Mouse (Mus musculus): ENCODE measurements around the gene Rgl2. TPM values are rescaled to one million over a fixed set of nuclear protein-coding genes. Genes with fewer than 3 reads are reported as not detected.
A peak's percentile ranks its signal among the peaks of the same experiment; 100 is the strongest.

Gene Rgl2
- polyA plus RNA-seq, 1 experiment from 2014 or later: 38.7 TPM

GRCm38 (mm10) chr17:33952879-33953278 is 23.5 kb downstream of the Rgl2 start:
- no peak for DNase-seq (ENCODE audit: low spot score)
- 80% methylated on average over 4 of the region's 4 CpGs for WGBS
- no peaks in the 10 kb centered on the region for H3K27me3 ChIP-seq (ENCODE audit: control insufficient read depth, insufficient read depth, low read length)
- peaks cover 15% of the 10 kb centered on the region for H3K36me3 ChIP-seq (ENCODE audit: control insufficient read depth, insufficient read depth, low read length)
- H3K4me2 ChIP-seq (ENCODE audit: low read depth, severe bottlenecking): peak overlapping the region; percentile 82; the same call in 1 of the 2 replicates
- peaks cover 44% of the 10 kb centered on the region for H3K4me1 ChIP-seq (ENCODE audit: control insufficient read depth, insufficient read depth, low read length)
- H3K9ac ChIP-seq (ENCODE audit: low read length): no peak overlapping the region
- H3K27ac ChIP-seq (replicated peaks; ENCODE audit: low read depth, low read length): no peak overlapping the region
- no peak for ATAC-seq (ENCODE audit: insufficient number of reproducible peaks, low FRiP score, low TSS enrichment, low read depth)
- no peaks in the 10 kb centered on the region for H3K9me3 ChIP-seq (ENCODE audit: control insufficient read depth, low read length)
- no peak overlapping the region for H3K4me3 ChIP-seq (ENCODE audit: low read depth, low read length)

- WGBS: 87% methylated on average over 3 of the region's 3 CpGs
- peak overlapping the region; percentile 82; the same call in 1 of the 2 replicates for H3K4me2 ChIP-seq (ENCODE audit: low read depth, severe bottlenecking)
These were observed 24.0 kb downstream of the Rgl2 start for GRCm38 (mm10) chr17:33953310-33953709.

GRCm38 (mm10) chr17:33953961-33954565 is 24.7 kb downstream of the Rgl2 start:
- peak overlapping the region; percentile 100 for H3K4me3 ChIP-seq (ENCODE audit: low read depth, low read length)
- 0 out of 2 replicates have a peak overlapping the region, but pooled peaks have one; percentile 89 for H3K27ac ChIP-seq (replicated peaks; ENCODE audit: low read depth, low read length)
- DNase-seq (ENCODE audit: low spot score) (no peak), ATAC-seq (ENCODE audit: insufficient number of reproducible peaks, low FRiP score, low TSS enrichment, low read depth) (no peak)
- 39% methylated on average over 5 of the region's 5 CpGs for WGBS
- peaks cover 44% of the 10 kb centered on the region for H3K4me1 ChIP-seq (ENCODE audit: control insufficient read depth, insufficient read depth, low read length)
- peak overlapping the region; percentile 82 for H3K4me2 ChIP-seq (ENCODE audit: low read depth, severe bottlenecking)
- H3K36me3 ChIP-seq (ENCODE audit: control insufficient read depth, insufficient read depth, low read length): peaks cover 15% of the 10 kb centered on the region
- peak overlapping the region; percentile 98 for H3K9ac ChIP-seq (ENCODE audit: low read length)
- H3K27me3 ChIP-seq (ENCODE audit: control insufficient read depth, insufficient read depth, low read length): no peaks in the 10 kb centered on the region
- no peaks in the 10 kb centered on the region for H3K9me3 ChIP-seq (ENCODE audit: control insufficient read depth, low read length)

More at GRCm38 (mm10) chr17:33953310-33953709, 24.0 kb downstream of the Rgl2 start:
- Histone ChIP-seq H3K27ac (replicated peaks; ENCODE audit: low read depth, low read length) (0 out of 2 replicates have a peak overlapping the region, but pooled peaks have one; percentile 8), H3K27me3 (ENCODE audit: control insufficient read depth, insufficient read depth, low read length) (no peaks in the 10 kb centered on the region), H3K9me3 (ENCODE audit: control insufficient read depth, low read length) (no peaks in the 10 kb centered on the region), H3K36me3 (ENCODE audit: control insufficient read depth, insufficient read depth, low read length) (peaks cover 15% of the 10 kb centered on the region), H3K9ac (ENCODE audit: low read length) (no peak overlapping the region), H3K4me3 (ENCODE audit: low read depth, low read length) (no peak overlapping the region), H3K4me1 (ENCODE audit: control insufficient read depth, insufficient read depth, low read length) (peaks cover 44% of the 10 kb centered on the region)
- DNase-seq (ENCODE audit: low spot score): no peak
- no peak for ATAC-seq (ENCODE audit: insufficient number of reproducible peaks, low FRiP score, low TSS enrichment, low read depth)

DNA sequence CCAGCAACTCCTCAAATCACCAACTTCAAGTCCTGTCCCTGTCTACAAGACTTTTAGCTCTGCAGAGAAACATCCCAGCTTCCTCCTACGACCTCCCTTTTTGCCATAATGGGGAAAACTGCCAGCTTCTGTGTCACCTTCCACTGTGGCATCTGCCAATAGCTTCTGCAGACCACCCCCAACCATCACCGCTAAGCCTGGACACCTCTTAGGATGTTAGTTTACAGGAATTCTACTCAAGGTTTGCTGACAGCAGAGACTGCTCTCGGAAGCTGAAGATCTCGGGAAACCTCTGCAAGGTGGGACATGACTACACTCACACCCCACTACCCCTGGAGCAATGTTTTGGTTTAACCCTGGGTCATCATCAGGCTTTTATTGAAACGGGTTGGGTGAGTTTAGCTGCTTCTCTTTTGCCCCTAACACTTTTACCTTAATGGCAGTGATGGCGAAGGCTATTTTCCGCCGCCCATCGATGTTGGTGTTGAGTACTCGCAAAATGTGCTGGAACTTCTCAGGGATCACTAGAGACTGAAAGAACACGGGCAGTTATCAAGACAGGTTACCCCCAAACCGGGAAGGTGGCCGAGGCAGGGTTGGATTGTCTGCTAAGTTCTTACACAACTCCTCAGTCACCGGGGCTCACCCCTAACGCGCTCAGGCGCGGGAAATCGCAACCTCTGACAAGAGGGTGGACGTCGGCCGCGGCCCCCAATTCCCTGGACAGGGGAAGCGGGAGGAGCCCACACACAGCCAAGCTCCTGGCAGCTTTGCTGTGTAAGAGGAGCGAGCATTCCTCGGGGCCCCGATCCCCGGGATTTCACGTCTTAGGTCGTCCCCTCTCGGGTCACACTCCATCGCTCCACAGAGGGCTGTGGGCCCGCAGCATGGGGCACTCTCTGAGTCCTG is 25.6 kb downstream of the Rgl2 start:
- 1% methylated on average over 33 of the region's 33 CpGs for WGBS

DNA sequence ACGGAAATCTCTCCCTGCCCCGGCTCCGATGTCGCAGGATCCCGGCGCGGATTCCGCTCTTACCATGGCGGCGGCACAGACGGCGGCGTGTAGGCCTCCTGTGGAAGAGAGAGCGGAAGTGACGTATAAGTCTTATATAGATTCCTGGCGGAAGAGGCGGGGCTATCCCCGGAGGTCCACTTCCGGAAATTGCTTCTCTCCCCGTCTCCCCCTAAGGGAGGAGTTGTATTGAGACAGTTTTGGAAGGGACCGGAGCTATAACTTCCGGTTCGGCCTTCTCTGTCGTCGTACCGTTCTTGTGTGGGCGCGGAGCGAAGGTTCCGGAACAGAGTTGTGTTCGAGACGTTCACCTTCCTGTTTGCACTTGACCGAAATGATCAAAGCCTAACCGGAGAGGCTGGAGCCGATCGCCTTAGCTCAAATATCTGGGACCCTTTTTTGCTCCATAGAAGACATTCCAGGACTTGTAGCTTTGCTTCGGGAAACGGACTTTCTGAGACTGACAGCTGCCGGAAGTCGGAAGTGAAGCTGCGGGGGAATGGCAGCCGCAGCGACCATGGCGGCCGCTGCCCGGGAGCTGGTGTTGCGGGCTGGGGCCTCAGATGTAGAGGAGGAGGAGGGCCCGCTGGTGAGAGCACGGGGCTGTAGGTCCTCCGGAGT is 26.3 kb downstream of the Rgl2 start, which contains the start of the genes Vps52 and Rps18:
Gene Vps52 (plus strand): TSS at position 258 of the 660 bp plus-strand sequence.
Gene Rps18 (minus strand): TSS at position 447 of the 660 bp plus-strand sequence.
- Histone ChIP-seq H3K27ac (replicated peaks; ENCODE audit: low read depth, low read length) (peak within 1 kb of the TSS; percentile 89), H3K4me3 (ENCODE audit: low read depth, low read length) (peak within 1 kb of the TSS; percentile 100), H3K27me3 (ENCODE audit: control insufficient read depth, insufficient read depth, low read length) (no peaks in the 10 kb centered on the region), H3K4me2 (ENCODE audit: low read depth, severe bottlenecking) (peak within 1 kb of the TSS; percentile 82), H3K36me3 (ENCODE audit: control insufficient read depth, insufficient read depth, low read length) (peaks cover 15% of the 10 kb centered on the region), H3K9ac (ENCODE audit: low read length) (peak within 1 kb of the TSS; percentile 98), H3K9me3 (ENCODE audit: control insufficient read depth, low read length) (no peaks in the 10 kb centered on the region), H3K4me1 (ENCODE audit: control insufficient read depth, insufficient read depth, low read length) (peaks cover 41% of the 10 kb centered on the region)
- WGBS: under 1% methylated on average over 50 of the region's 50 CpGs
- DNase-seq (ENCODE audit: low spot score) (peak; percentile 97), ATAC-seq (ENCODE audit: insufficient number of reproducible peaks, low FRiP score, low TSS enrichment, low read depth) (peak; percentile 89)

More for the DNA sequence above, 25.6 kb downstream of the Rgl2 start:
- Histone ChIP-seq H3K9ac (ENCODE audit: low read length) (peak overlapping the region; percentile 98), H3K4me3 (ENCODE audit: low read depth, low read length) (peak overlapping the region; percentile 100), H3K4me1 (ENCODE audit: control insufficient read depth, insufficient read depth, low read length) (peaks cover 44% of the 10 kb centered on the region), H3K36me3 (ENCODE audit: control insufficient read depth, insufficient read depth, low read length) (peaks cover 15% of the 10 kb centered on the region), H3K9me3 (ENCODE audit: control insufficient read depth, low read length) (no peaks in the 10 kb centered on the region), H3K4me2 (ENCODE audit: low read depth, severe bottlenecking) (peak overlapping the region; percentile 82), H3K27ac (replicated peaks; ENCODE audit: low read depth, low read length) (peak overlapping the region; percentile 89), H3K27me3 (ENCODE audit: control insufficient read depth, insufficient read depth, low read length) (no peaks in the 10 kb centered on the region)
- ATAC-seq (ENCODE audit: insufficient number of reproducible peaks, low FRiP score, low TSS enrichment, low read depth) (peak; percentile 27; the same call in 1 of the 2 replicates), DNase-seq (ENCODE audit: low spot score) (no peak)

GRCm38 (mm10) chr17:33956336-33956735 is 27.0 kb downstream of the Rgl2 start:
- ATAC-seq (ENCODE audit: insufficient number of reproducible peaks, low FRiP score, low TSS enrichment, low read depth) (no peak), DNase-seq (ENCODE audit: low spot score) (no peak)
- WGBS: 9% methylated on average over 10 of the region's 10 CpGs
- Histone ChIP-seq H3K27ac (replicated peaks; ENCODE audit: low read depth, low read length) (0 out of 2 replicates have a peak overlapping the region, but pooled peaks have one; percentile 10), H3K27me3 (ENCODE audit: control insufficient read depth, insufficient read depth, low read length) (no peaks in the 10 kb centered on the region), H3K36me3 (ENCODE audit: control insufficient read depth, insufficient read depth, low read length) (peaks cover 15% of the 10 kb centered on the region), H3K9ac (ENCODE audit: low read length) (peak overlapping the region; percentile 72), H3K4me2 (ENCODE audit: low read depth, severe bottlenecking) (peak overlapping the region; percentile 60), H3K9me3 (ENCODE audit: control insufficient read depth, low read length) (no peaks in the 10 kb centered on the region), H3K4me1 (ENCODE audit: control insufficient read depth, insufficient read depth, low read length) (peaks cover 35% of the 10 kb centered on the region), H3K4me3 (ENCODE audit: low read depth, low read length) (peak overlapping the region; percentile 100)

- ATAC-seq (ENCODE audit: insufficient number of reproducible peaks, low FRiP score, low TSS enrichment, low read depth) (no peak), DNase-seq (ENCODE audit: low spot score) (no peak)
- Histone ChIP-seq H3K9ac (ENCODE audit: low read length) (no peak overlapping the region), H3K36me3 (ENCODE audit: control insufficient read depth, insufficient read depth, low read length) (peaks cover 13% of the 10 kb centered on the region), H3K9me3 (ENCODE audit: control insufficient read depth, low read length) (no peaks in the 10 kb centered on the region), H3K27ac (replicated peaks; ENCODE audit: low read depth, low read length) (no peak overlapping the region), H3K4me2 (ENCODE audit: low read depth, severe bottlenecking) (no peak overlapping the region), H3K4me1 (ENCODE audit: control insufficient read depth, insufficient read depth, low read length) (peaks cover 26% of the 10 kb centered on the region), H3K27me3 (ENCODE audit: control insufficient read depth, insufficient read depth, low read length) (no peaks in the 10 kb centered on the region), H3K4me3 (ENCODE audit: low read depth, low read length) (no peak overlapping the region)
- WGBS: 68% methylated on average over 6 of the region's 6 CpGs
These were observed 28.1 kb downstream of the Rgl2 start for GRCm38 (mm10) chr17:33957493-33957892.

- DNase-seq (ENCODE audit: low spot score): no peak
- Histone ChIP-seq H3K9ac (ENCODE audit: low read length) (no peak overlapping the region), H3K27me3 (ENCODE audit: control insufficient read depth, insufficient read depth, low read length) (no peaks in the 10 kb centered on the region), H3K27ac (replicated peaks; ENCODE audit: low read depth, low read length) (no peak overlapping the region), H3K9me3 (ENCODE audit: control insufficient read depth, low read length) (no peaks in the 10 kb centered on the region), H3K4me3 (ENCODE audit: low read depth, low read length) (no peak overlapping the region), H3K36me3 (ENCODE audit: control insufficient read depth, insufficient read depth, low read length) (peaks cover 3% of the 10 kb centered on the region), H3K4me2 (ENCODE audit: low read depth, severe bottlenecking) (no peak overlapping the region), H3K4me1 (ENCODE audit: control insufficient read depth, insufficient read depth, low read length) (peaks cover 16% of the 10 kb centered on the region)
- 95% methylated on average over 11 of the region's 11 CpGs for WGBS
- ATAC-seq (ENCODE audit: insufficient number of reproducible peaks, low FRiP score, low TSS enrichment, low read depth): no peak
These were observed 29.1 kb downstream of the Rgl2 start for GRCm38 (mm10) chr17:33958451-33958850.
